10 mouse cellular contexts compared by ENCODE assay signal in genomic region chr6:72222271-72222724, GRCm38 (mm10). TPM values are rescaled to one million over a fixed set of nuclear protein-coding genes. Genes with fewer than 3 reads are reported as not detected.
A peak's percentile ranks its signal among the peaks of the same experiment; 100 is the strongest.
DNase-seq lines count a peak whose midpoint lies in the region; ATAC-seq lines count a peak whose summit lies in the region.
"Had no signal": no experiment of that assay in that cellular context is flagged by ENCODE, and none has a peak within 500 bp of the region (broad histone marks: within the 10 kb centered on the region; RNA-seq: fewer than 3 reads in every experiment).

No protein-coding gene starts in this region.

- H3K36me3 ChIP-seq in lung, embryonic 16.5 days (ENCODE audit: control insufficient read depth, insufficient read depth, low read length): no peaks in the 10 kb centered on the region
- no peaks in the 10 kb centered on the region for H3K36me3 ChIP-seq in forebrain, embryonic 12.5 days (replicated peaks)
- no peaks in the 10 kb centered on the region for H3K36me3 ChIP-seq in limb, embryonic 11.5 days (ENCODE audit: control insufficient read depth, insufficient read depth, low read length)
- no peaks in the 10 kb centered on the region for H3K36me3 ChIP-seq in stomach, embryonic 15.5 days
- H3K36me3 ChIP-seq: liver, embryonic 12.5 days had no signal

- H3K4me1 ChIP-seq in lung, embryonic 16.5 days (replicated peaks; ENCODE audit: control insufficient read depth, insufficient read depth, low read length): peaks cover 60% of the 10 kb centered on the region
- peaks cover 59% of the 10 kb centered on the region for H3K4me1 ChIP-seq in forebrain, embryonic 12.5 days
- peaks cover 63% of the 10 kb centered on the region for H3K4me1 ChIP-seq in limb, embryonic 11.5 days (ENCODE audit: control insufficient read depth, insufficient read depth, low read length)
- H3K4me1 ChIP-seq in stomach, embryonic 15.5 days: peaks cover 47% of the 10 kb centered on the region

- no peak overlapping the region for H3K4me3 ChIP-seq in lung, embryonic 16.5 days (ENCODE audit: low read length)
- H3K4me3 ChIP-seq in forebrain, embryonic 12.5 days (replicated peaks): 0 out of 2 replicates have a peak overlapping the region, but pooled peaks have one; percentile 13
- H3K4me3 ChIP-seq in limb, embryonic 11.5 days (ENCODE audit: low read depth, low read length): no peak overlapping the region
- H3K4me3 ChIP-seq in stomach, embryonic 15.5 days (replicated peaks): no peak overlapping the region
- H3K4me3 ChIP-seq: liver, embryonic 12.5 days had no signal

- H3K4me2 ChIP-seq in lung, embryonic 16.5 days (ENCODE audit: low read depth, low read length): no peak overlapping the region
- H3K4me2 ChIP-seq in forebrain, embryonic 12.5 days: peak overlapping the region; percentile 41
- peak overlapping the region; percentile 16; the same call in 1 of the 2 replicates for H3K4me2 ChIP-seq in limb, embryonic 11.5 days (ENCODE audit: low read depth, severe bottlenecking)
- no peak overlapping the region for H3K4me2 ChIP-seq in stomach, embryonic 15.5 days
- H3K4me2 ChIP-seq: liver, embryonic 12.5 days had no signal

- intact Hi-C loops in gastrocnemius, postnatal 36 days (cut with DNase I): no loop called here

- H3K27me3 ChIP-seq in lung, embryonic 16.5 days (ENCODE audit: control insufficient read depth, insufficient read depth, low read depth, low read length): no peaks in the 10 kb centered on the region
- peaks cover 39% of the 10 kb centered on the region for H3K27me3 ChIP-seq in forebrain, embryonic 12.5 days
- no peaks in the 10 kb centered on the region for H3K27me3 ChIP-seq in limb, embryonic 11.5 days (ENCODE audit: control insufficient read depth, insufficient read depth, low read length)
- H3K27me3 ChIP-seq in stomach, embryonic 15.5 days (replicated peaks): no peaks in the 10 kb centered on the region

- H3K9ac ChIP-seq in lung, embryonic 16.5 days (ENCODE audit: low read length): peak overlapping the region; percentile 3; the same call in 1 of the 2 replicates
- peak overlapping the region; percentile 22; the same call in 1 of the 2 replicates for H3K9ac ChIP-seq in forebrain, embryonic 12.5 days
- H3K9ac ChIP-seq in limb, embryonic 11.5 days (ENCODE audit: low read length): no peak overlapping the region
- no peak overlapping the region for H3K9ac ChIP-seq in stomach, embryonic 15.5 days
- H3K9ac ChIP-seq: liver, embryonic 12.5 days had no signal

- ATAC-seq in lung, embryonic 16.5 days (ENCODE audit: low read depth): peak; percentile 19; the same call in 1 of the 2 replicates
- ATAC-seq in forebrain, embryonic 12.5 days (ENCODE audit: low FRiP score): peak; percentile 84
- peak; percentile 25; the same call in 1 of the 2 replicates for ATAC-seq in limb, embryonic 11.5 days (ENCODE audit: insufficient number of reproducible peaks, low FRiP score, low TSS enrichment, low read depth)
- ATAC-seq in stomach, embryonic 15.5 days (ENCODE audit: insufficient read depth, low FRiP score, low read depth): 0 out of 2 replicates have a peak, but pooled peaks have one; percentile 29
- ATAC-seq: liver, embryonic 12.5 days had no signal

- no peaks in the 10 kb centered on the region for H3K9me3 ChIP-seq in lung, embryonic 16.5 days (ENCODE audit: control insufficient read depth, low read length)
- H3K9me3 ChIP-seq in forebrain, embryonic 12.5 days: no peaks in the 10 kb centered on the region
- H3K9me3 ChIP-seq in limb, embryonic 11.5 days (ENCODE audit: control insufficient read depth, low read length): no peaks in the 10 kb centered on the region
- H3K9me3 ChIP-seq in stomach, embryonic 15.5 days: no peaks in the 10 kb centered on the region
- H3K9me3 ChIP-seq: liver, embryonic 12.5 days had no signal

- 18% methylated on average over 11 of the region's 11 CpGs for WGBS in lung, embryonic 16.5 days
- WGBS in forebrain, embryonic 12.5 days: 2% methylated on average over 11 of the region's 11 CpGs
- WGBS in limb, embryonic 11.5 days: under 1% methylated on average over 11 of the region's 11 CpGs
- WGBS in stomach, embryonic 15.5 days: 21% methylated on average over 11 of the region's 11 CpGs

- 0 out of 2 replicates have a peak overlapping the region, but pooled peaks have one; percentile 13 for H3K27ac ChIP-seq in lung, embryonic 16.5 days (ENCODE audit: low read length)
- peak overlapping the region; percentile 82 for H3K27ac ChIP-seq in forebrain, embryonic 12.5 days
- peak overlapping the region; percentile 16; the same call in 1 of the 2 replicates for H3K27ac ChIP-seq in limb, embryonic 11.5 days (replicated peaks; ENCODE audit: low read depth, low read length)
- H3K27ac ChIP-seq in stomach, embryonic 15.5 days: no peak overlapping the region; the same call in 1 of the 2 replicates
- H3K27ac ChIP-seq: liver, embryonic 12.5 days had no signal

- no peak for DNase-seq in lung, adult 18-20 months
- peak; percentile 69 for DNase-seq in limb, embryonic 11.5 days (ENCODE audit: low spot score)
- no peak for DNase-seq in testis, postnatal 14 days (ENCODE audit: low spot score)
- no peak for DNase-seq in gastrocnemius, postnatal 36 days
- DNase-seq in layer of hippocampus, adult 18-20 months (ENCODE audit: low spot score in 2 of 2): no peak

RNA-seq across cellular contexts. Expression of gene Atoh8, which starts 13.1 kb away (rescaled TPM):
- 32.2 and 35.3 TPM in 2 replicates for polyA plus RNA-seq in lung, embryonic 16.5 days (2015; fragmentation: Nextera tagmentation; extraction: Ambion mirVana)
- polyA plus RNA-seq in forebrain, embryonic 12.5 days (2016; fragmentation: Nextera tagmentation; extraction: Ambion mirVana): 6.5 and 7.5 TPM in 2 replicates
- 22.3 and 22.9 TPM in 2 replicates for polyA plus RNA-seq in limb, embryonic 11.5 days (2014; fragmentation: Nextera tagmentation; extraction: Ambion mirVana)
- polyA plus RNA-seq in stomach, embryonic 15.5 days (2015; fragmentation: Nextera tagmentation; extraction: Ambion mirVana): 9.8 and 11.2 TPM in 2 replicates
- total RNA-seq in gastrocnemius, postnatal 36 days (2021): 1 to 10 TPM; 5.2 to 5.7 TPM
- total RNA-seq in layer of hippocampus, adult 18-20 months (2021): 1 to 10 TPM; 3.2 to 3.4 TPM
- total RNA-seq: MEL had no signal

Comparison
In these comparisons a context has a peak if more than half of its experiments do, and no peak if none do; other contexts are left out.
1. ATAC-seq: peak in every context shown above with its lines; median percentile 84 in forebrain, embryonic 12.5 days; 29 in stomach, embryonic 15.5 days; 25 in limb, embryonic 11.5 days; 19 in lung, embryonic 16.5 days.
2. H3K4me2 ChIP-seq: peak in forebrain, embryonic 12.5 days (single experiment) and limb, embryonic 11.5 days (single experiment); none in lung, embryonic 16.5 days (single experiment) and stomach, embryonic 15.5 days (single experiment).
3. H3K9ac ChIP-seq: peak in lung, embryonic 16.5 days (single experiment) and forebrain, embryonic 12.5 days (single experiment); none in limb, embryonic 11.5 days (single experiment) and stomach, embryonic 15.5 days (single experiment).